Mouse (Mus musculus) midbrain, embryonic 11.5 days (tissue): Measurements from ENCODE around the gene Creb3l2. TPM values are rescaled to one million over a fixed set of nuclear protein-coding genes. Genes with fewer than 3 reads are reported as not detected.

Source experiments
- ATAC-seq: fragments of 200-750 bp; cut with Nextera tagmentation; 2 replicates; pipeline ENCODE4 v1.8.0; 2017; ENCODE audit warnings: moderate TSS enrichment, moderate library complexity; ENCODE audit not compliant: low FRiP score
- DNase-seq: peaks from one replicate; pipeline ENCODE4 v3.0.0; 2015; ENCODE audit warnings: low spot score; ENCODE audit errors: missing footprints
- H3K27ac ChIP-seq: fragments of 300-500 bp; sonication (generic); 2 replicates; pipeline ENCODE4 v1.5.1; 2014; ENCODE audit warnings: low read depth, low read length
- H3K27me3 ChIP-seq: fragments of 300-500 bp; sonication (generic); 2 replicates; pipeline ENCODE4 v1.6.1; 2014; ENCODE audit warnings: mild to moderate bottlenecking, low read length, moderate library complexity, mixed read lengths; ENCODE audit not compliant: control insufficient read depth, insufficient read depth
- H3K36me3 ChIP-seq: fragments of 300-500 bp; sonication (generic); 2 replicates; pipeline ENCODE4 v1.6.1; 2014; ENCODE audit warnings: mild to moderate bottlenecking, low read length, moderate library complexity, mixed read lengths; ENCODE audit not compliant: control insufficient read depth, insufficient read depth
- H3K4me1 ChIP-seq: fragments of 300-500 bp; sonication (generic); 2 replicates; pipeline ENCODE4 v1.6.1; 2014; ENCODE audit warnings: low read length; ENCODE audit not compliant: control insufficient read depth, insufficient read depth
- H3K4me2 ChIP-seq: fragments of 300-500 bp; sonication (generic); 2 replicates; pipeline ENCODE4 v1.6.1; 2014; ENCODE audit warnings: mild to moderate bottlenecking, moderate library complexity
- H3K4me3 ChIP-seq: fragments of 300-500 bp; sonication (generic); 2 replicates; pipeline ENCODE4 v1.5.1; 2014; ENCODE audit warnings: low read depth, low read length
- H3K9ac ChIP-seq: fragments of 300-500 bp; sonication (generic); 2 replicates; pipeline ENCODE4 v1.6.1; 2014; ENCODE audit warnings: low read length
- H3K9me3 ChIP-seq: fragments of 300-500 bp; sonication (generic); 2 replicates; pipeline ENCODE4 v1.6.1; 2016; ENCODE audit warnings: low read length; ENCODE audit not compliant: control insufficient read depth
- WGBS: fragments of 180-500 bp; shearing (Covaris S2); extraction: QIAGEN DNeasy Blood & Tissue Kit; methylation state at CpG from one replicate; pipeline ENCODE4 v1.1.7; 2014; 5-methylcytosine and 5-hydroxymethylcytosine counted together
- polyA plus RNA-seq: library from polyadenylated mRNA; unstranded; fragments of >200 nt; fragmentation: Nextera tagmentation; extraction: Ambion mirVana; gene quantifications from 2 replicates; pipeline ENCODE4 v1.2.1, GENCODE M21; 2014

Gene Creb3l2
- polyA plus RNA-seq, 1 experiment from 2014 or later, result 5.5 TPM

GRCm38 (mm10) chr6:37336381-37336780, 105.6 kb downstream of the Creb3l2 start:
- Histone ChIP-seq H3K9me3 (no peaks in the 10 kb centered on the region), H3K9ac (no peak overlapping the region), H3K27me3 (no peaks in the 10 kb centered on the region), H3K27ac (no peak overlapping the region), H3K36me3 (no peaks in the 10 kb centered on the region), H3K4me3 (no peak overlapping the region), H3K4me1 (peaks cover 5% of the 10 kb centered on the region), H3K4me2 (no peak overlapping the region)
- peak; percentile 81 for DNase-seq
- no peak for ATAC-seq
- WGBS, result 66% methylated on average over 7 of the region's 7 CpGs

GRCm38 (mm10) chr6:37332846-37333245, 109.1 kb downstream of the Creb3l2 start:
- no peaks in the 10 kb centered on the region for H3K9me3 ChIP-seq
- no peak overlapping the region for H3K9ac ChIP-seq
- H3K36me3 ChIP-seq, result no peaks in the 10 kb centered on the region
- H3K4me3 ChIP-seq, result no peak overlapping the region
- peaks cover 5% of the 10 kb centered on the region for H3K4me1 ChIP-seq
- H3K27ac ChIP-seq, result no peak overlapping the region
- 82% methylated on average over 10 of the region's 10 CpGs for whole genome bisulfite sequencing
- no peak overlapping the region for H3K4me2 ChIP-seq
- no peaks in the 10 kb centered on the region for H3K27me3 ChIP-seq
- DNase-seq, result peak; percentile 19
- no peak for ATAC-seq

- ATAC-seq (peak; percentile 38; the same call in 1 of the 2 replicates), DNase-seq (peak; percentile 81)
- Histone ChIP-seq H3K9me3 (no peaks in the 10 kb centered on the region), H3K27me3 (no peaks in the 10 kb centered on the region), H3K27ac (no peak overlapping the region), H3K9ac (no peak overlapping the region), H3K4me1 (0 out of 2 replicates have a peak, but pooled peaks cover 5% of the 10 kb centered on the region), H3K4me3 (no peak overlapping the region), H3K4me2 (no peak overlapping the region), H3K36me3 (no peaks in the 10 kb centered on the region)
- 62% methylated on average over 5 of the region's 5 CpGs for WGBS
Observed at GRCm38 (mm10) chr6:37329901-37330864, 111.8 kb downstream of the Creb3l2 start.

GRCm38 (mm10) chr6:37329376-37329775, 112.6 kb downstream of the Creb3l2 start:
- peak; percentile 59 for DNase-seq
- Histone ChIP-seq H3K9ac (no peak overlapping the region), H3K36me3 (no peaks in the 10 kb centered on the region), H3K9me3 (no peaks in the 10 kb centered on the region), H3K4me1 (0 out of 2 replicates have a peak, but pooled peaks cover 5% of the 10 kb centered on the region), H3K27ac (no peak overlapping the region), H3K4me2 (no peak overlapping the region), H3K4me3 (no peak overlapping the region), H3K27me3 (no peaks in the 10 kb centered on the region)
- 87% methylated on average over 3 of the region's 3 CpGs for WGBS
- ATAC-seq, result no peak

GRCm38 (mm10) chr6:37328671-37329070, 113.3 kb downstream of the Creb3l2 start:
- H3K27me3 ChIP-seq, result no peaks in the 10 kb centered on the region
- H3K27ac ChIP-seq, result no peak overlapping the region
- 34% methylated on average over 7 of the region's 7 CpGs for WGBS
- no peaks in the 10 kb centered on the region for H3K9me3 ChIP-seq
- no peak overlapping the region for H3K4me3 ChIP-seq
- ATAC-seq (no peak), DNase-seq (peak; percentile 82)
- H3K4me2 ChIP-seq, result no peak overlapping the region
- H3K4me1 ChIP-seq, result 0 out of 2 replicates have a peak, but pooled peaks cover 5% of the 10 kb centered on the region
- H3K9ac ChIP-seq, result no peak overlapping the region
- H3K36me3 ChIP-seq, result no peaks in the 10 kb centered on the region

- Histone ChIP-seq H3K9me3 (no peaks in the 10 kb centered on the region), H3K4me3 (no peak overlapping the region), H3K27me3 (no peaks in the 10 kb centered on the region), H3K27ac (no peak overlapping the region), H3K9ac (no peak overlapping the region), H3K36me3 (no peaks in the 10 kb centered on the region), H3K4me2 (no peak overlapping the region), H3K4me1 (0 out of 2 replicates have a peak, but pooled peaks cover 5% of the 10 kb centered on the region)
- 42% methylated on average over 6 of the region's 6 CpGs for WGBS
- ATAC-seq, result no peak
- peak; percentile 85 for DNase-seq
Observed at GRCm38 (mm10) chr6:37327519-37327918, 114.4 kb downstream of the Creb3l2 start.

- Histone ChIP-seq H3K9ac (no peak overlapping the region), H3K4me3 (no peak overlapping the region), H3K9me3 (no peaks in the 10 kb centered on the region), H3K27ac (no peak overlapping the region), H3K27me3 (no peaks in the 10 kb centered on the region), H3K4me1 (0 out of 2 replicates have a peak, but pooled peaks cover 5% of the 10 kb centered on the region), H3K36me3 (no peaks in the 10 kb centered on the region), H3K4me2 (no peak overlapping the region)
- 63% methylated on average over 8 of the region's 8 CpGs for WGBS
- ATAC-seq, result no peak
- no peak for DNase-seq
Observed at GRCm38 (mm10) chr6:37326603-37326955, 115.4 kb downstream of the Creb3l2 start.

- WGBS, result 91% methylated on average over 9 of the region's 9 CpGs
- H3K4me3 ChIP-seq, result no peak overlapping the region
- no peaks in the 10 kb centered on the region for H3K9me3 ChIP-seq
- H3K9ac ChIP-seq, result no peak overlapping the region
- ATAC-seq (no peak), DNase-seq (peak; percentile 57)
- H3K27ac ChIP-seq, result no peak overlapping the region
- H3K4me2 ChIP-seq, result no peak overlapping the region
- H3K4me1 ChIP-seq, result 0 out of 2 replicates have a peak, but pooled peaks cover 5% of the 10 kb centered on the region
- no peaks in the 10 kb centered on the region for H3K27me3 ChIP-seq
- H3K36me3 ChIP-seq, result no peaks in the 10 kb centered on the region
Observed at GRCm38 (mm10) chr6:37325906-37326602, 115.9 kb downstream of the Creb3l2 start.

GRCm38 (mm10) chr6:37325076-37325475, 116.9 kb downstream of the Creb3l2 start:
- Histone ChIP-seq H3K9ac (no peak overlapping the region), H3K36me3 (no peaks in the 10 kb centered on the region), H3K27me3 (no peaks in the 10 kb centered on the region), H3K4me3 (no peak overlapping the region), H3K4me1 (0 out of 2 replicates have a peak, but pooled peaks cover 5% of the 10 kb centered on the region), H3K9me3 (no peaks in the 10 kb centered on the region), H3K4me2 (no peak overlapping the region), H3K27ac (no peak overlapping the region)
- 86% methylated on average over 3 of the region's 3 CpGs for WGBS
- ATAC-seq, result no peak
- peak; percentile 77 for DNase-seq
